Mouse (Mus musculus) G1E (cell line): ENCODE data around the gene Tas2r123. TPM values are rescaled to one million over a fixed set of nuclear protein-coding genes. Genes with fewer than 3 reads are reported as not detected.

Experiments used
- ATAC-seq: 2 replicates; pipeline ENCODE4 v1.8.0; 2016; ENCODE audit warnings: mild to moderate bottlenecking; ENCODE audit not compliant: insufficient number of reproducible peaks, poor library complexity, low FRiP score, severe bottlenecking; ENCODE audit errors: extremely low read depth
- DNase-seq: peaks from one replicate; pipeline ENCODE4 v3.0.0; 2012; ENCODE audit warnings: low spot score
- H3K27me3 ChIP-seq: 2 replicates; pipeline ENCODE4 v1.6.1; 2012; ENCODE audit warnings: mild to moderate bottlenecking, low read length, inconsistent platforms; ENCODE audit not compliant: insufficient read depth
- H3K36me3 ChIP-seq: replicated peaks from 2 replicates; pipeline ENCODE3; 2012; ENCODE audit warnings: mild to moderate bottlenecking, inconsistent platforms
- H3K4me1 ChIP-seq: 2 replicates; pipeline ENCODE4 v1.6.1; 2012; ENCODE audit warnings: low read depth, low read length, inconsistent platforms, mixed read lengths; ENCODE audit not compliant: insufficient read depth
- H3K4me3 ChIP-seq: 2 replicates; pipeline ENCODE4 v1.5.1; 2012; ENCODE audit warnings: low read depth, mild to moderate bottlenecking, inconsistent platforms, low read length, moderate library complexity, mixed read lengths
- H3K9me3 ChIP-seq: replicated peaks from 2 replicates; pipeline ENCODE4 v1.6.1; 2012; ENCODE audit warnings: inconsistent platforms
- CTCF ChIP-seq: IDR thresholded peaks from 2 replicates; pipeline ENCODE4 v1.5.1; 2012; ENCODE audit warnings: low read depth, low read length, inconsistent platforms, mixed read lengths
- GATA1 ChIP-seq: IDR thresholded peaks from 2 replicates; pipeline ENCODE4 v1.6.1; 2012; ENCODE audit warnings: borderline replicate concordance, low read length, inconsistent platforms, mixed read lengths
- GATA2 ChIP-seq: IDR thresholded peaks from 2 replicates; pipeline ENCODE4 v1.6.1; 2012; ENCODE audit warnings: low read depth, low read length, inconsistent platforms, borderline replicate concordance
- POLR2AphosphoS5 ChIP-seq: IDR thresholded peaks from 2 replicates; pipeline ENCODE4 v1.6.1; 2012; ENCODE audit warnings: low read depth, low read length, inconsistent platforms; ENCODE audit not compliant: insufficient replicate concordance
- TAL1 ChIP-seq: conservative IDR thresholded peaks from 2 replicates; pipeline ENCODE4 v1.6.1; 2012; ENCODE audit warnings: low read depth, low read length, inconsistent platforms, mixed read lengths
- polyA plus RNA-seq: library from polyadenylated mRNA; stranded (reverse); fragments of >175 nt; gene quantifications from 2 replicates; pipeline ENCODE4 v1.2.3, GENCODE M21; 2012
- total RNA-seq, 2 experiments: library from RNA; stranded (forward) in 1 of 2; stranded (reverse) in 1 of 2; fragments of 200-1000 nt in 1 of 2; fragments of >200 nt in 1 of 2; fragmentation: Nextera tagmentation in 1 of 2; gene quantifications; 2 replicates each; pipeline ENCODE4 v1.2.3; 2014 to 2017

Gene Tas2r123
- total RNA-seq (2014; fragmentation: Nextera tagmentation), result not detected in 2 replicates
- 0.16 and 0.23 TPM in 2 replicates for total RNA-seq (2017)
- polyA plus RNA-seq, result not detected in 2 replicates

GRCm38 (mm10) chr6:132846842-132847241 lies at the start of gene Tas2r123:
Gene Tas2r123 (plus strand): TSS chr6:132847142.
- Histone ChIP-seq H3K36me3 (no peaks in the 10 kb centered on the region), H3K27me3 (no peaks in the 10 kb centered on the region), H3K4me1 (no peaks in the 10 kb centered on the region), H3K4me3 (no peak within 1 kb of the TSS), H3K9me3 (no peaks in the 10 kb centered on the region)
- no peak for DNase-seq
- TF ChIP-seq CTCF (no peak), GATA1 (no peak)
- ATAC-seq, result no peak

DNA sequence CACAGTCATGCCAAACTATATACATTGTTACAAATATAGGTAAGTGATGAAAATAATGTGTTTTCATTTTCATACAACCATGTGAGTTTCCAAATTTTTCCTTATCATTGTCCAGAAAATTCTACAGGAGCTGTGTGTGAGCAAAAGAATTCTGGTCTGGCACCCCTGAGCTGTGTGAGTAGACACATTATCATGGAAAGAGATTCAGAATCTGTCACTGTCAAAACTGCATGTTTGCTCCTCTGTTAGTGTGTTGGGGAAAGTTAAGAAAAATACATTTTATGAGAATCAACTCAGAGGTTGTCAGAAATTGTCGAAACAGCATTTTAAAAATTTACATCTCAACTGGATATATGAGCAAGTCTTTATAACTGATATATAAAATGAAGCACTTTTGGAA lies 44.4 kb upstream of the Tas2r123 start, which contains the start of gene Tas2r117:
Gene Tas2r117 (plus strand): TSS at position 301 of the 400 bp plus-strand sequence.
- ATAC-seq, result no peak
- no peaks in the 10 kb centered on the region for H3K27me3 ChIP-seq
- 0 out of 2 replicates have a peak, but pooled peaks cover under 1% of the 10 kb centered on the region for H3K9me3 ChIP-seq
- H3K36me3 ChIP-seq, result no peaks in the 10 kb centered on the region
- no peak for DNase-seq
- TF ChIP-seq POLR2AphosphoS5 (no peak), CTCF (no peak), GATA1 (no peak)
- H3K4me3 ChIP-seq, result no peak within 1 kb of the TSS
- H3K4me1 ChIP-seq, result no peaks in the 10 kb centered on the region

DNA sequence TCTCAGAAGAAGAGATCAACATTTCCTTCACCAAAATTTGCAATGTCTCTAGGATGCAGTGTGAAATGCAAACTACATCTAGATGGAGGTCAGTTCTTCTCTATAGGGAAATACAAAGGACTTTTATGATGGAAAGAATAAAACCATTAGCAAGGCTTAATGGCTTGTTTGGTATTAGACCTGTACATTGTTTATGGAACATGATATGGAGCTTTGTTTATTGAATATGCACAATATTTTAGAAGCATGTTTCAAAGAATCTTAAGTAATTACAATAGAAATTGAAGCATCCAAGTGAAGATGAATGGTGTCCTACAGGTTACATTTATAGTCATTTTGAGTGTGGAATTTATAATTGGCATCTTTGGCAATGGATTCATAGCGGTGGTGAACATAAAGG lies 8.2 kb downstream of the Tas2r123 start, which contains the start of gene Tas2r116:
Gene Tas2r116 (plus strand): TSS at position 301 of the 400 bp plus-strand sequence.
- H3K9me3 ChIP-seq, result no peaks in the 10 kb centered on the region; the same call in 1 of the 2 replicates
- no peaks in the 10 kb centered on the region for H3K4me1 ChIP-seq
- H3K4me3 ChIP-seq, result no peak within 1 kb of the TSS
- no peak for DNase-seq
- TF ChIP-seq CTCF (no peak), GATA1 (no peak), TAL1 (no peak), POLR2AphosphoS5 (no peak), GATA2 (no peak)
- ATAC-seq, result no peak
- H3K27me3 ChIP-seq, result no peaks in the 10 kb centered on the region
- H3K36me3 ChIP-seq, result no peaks in the 10 kb centered on the region

DNA sequence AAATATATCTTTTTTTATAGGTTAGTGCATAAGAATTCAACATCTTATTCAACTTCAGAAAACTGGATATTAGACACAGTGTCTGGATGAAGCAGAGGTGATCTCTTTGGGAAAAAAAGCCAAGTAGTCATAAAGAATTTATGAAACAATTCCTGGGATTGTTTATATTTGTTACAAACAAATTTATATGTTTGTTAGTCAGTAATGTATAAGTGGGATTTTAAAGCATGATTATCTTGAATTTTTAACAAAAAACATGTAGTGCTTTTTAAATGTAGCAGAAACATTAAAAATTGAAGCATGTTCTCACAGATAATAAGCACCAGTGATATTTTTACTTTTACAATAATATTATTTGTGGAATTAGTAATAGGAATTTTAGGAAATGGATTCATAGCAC lies 20.8 kb downstream of the Tas2r123 start, which contains the start of gene Tas2r110:
Gene Tas2r110 (plus strand): TSS at position 301 of the 400 bp plus-strand sequence.
- TF ChIP-seq GATA1, result no peak
- TF ChIP-seq GATA2, result no peak
- no peak for TF ChIP-seq TAL1
- no peak for TF ChIP-seq POLR2AphosphoS5
- TF ChIP-seq CTCF, result no peak
- no peak for DNase-seq
- H3K27me3 ChIP-seq, result no peaks in the 10 kb centered on the region
- H3K4me1 ChIP-seq, result no peaks in the 10 kb centered on the region
- H3K9me3 ChIP-seq, result no peaks in the 10 kb centered on the region
- no peak for ATAC-seq
- no peaks in the 10 kb centered on the region for H3K36me3 ChIP-seq
- no peak within 1 kb of the TSS for H3K4me3 ChIP-seq

- H3K4me3 ChIP-seq, result no peak within 1 kb of the TSS
- DNase-seq, result no peak
- ATAC-seq, result no peak
- H3K36me3 ChIP-seq, result no peaks in the 10 kb centered on the region
- TF ChIP-seq GATA1, result no peak
- TF ChIP-seq POLR2AphosphoS5, result no peak
- no peak for TF ChIP-seq TAL1
- no peak for TF ChIP-seq GATA2
- TF ChIP-seq CTCF, result no peak
- no peaks in the 10 kb centered on the region for H3K4me1 ChIP-seq
- H3K27me3 ChIP-seq, result no peaks in the 10 kb centered on the region
- no peaks in the 10 kb centered on the region for H3K9me3 ChIP-seq
Measured at GRCm38 (mm10) chr6:132892711-132893110, 45.8 kb downstream of the Tas2r123 start, which contains the start of gene Tas2r113. Gene Tas2r113 (plus strand): TSS chr6:132893011.

Other genes with a start within 250 kb of the Tas2r123 start
- not detected in 2 replicates for gene A630073D07Rik, start 195.6 kb upstream of the Tas2r123 start, total RNA-seq (2014; fragmentation: Nextera tagmentation)
- 0.16 TPM in 1 of 2 replicates, not detected in the other for gene A630073D07Rik, start 195.6 kb upstream of the Tas2r123 start, total RNA-seq (2017)
- not detected in 2 replicates for gene A630073D07Rik, start 195.6 kb upstream of the Tas2r123 start, polyA plus RNA-seq
- not detected in 2 replicates for gene Tas2r120, start 190.2 kb upstream of the Tas2r123 start, total RNA-seq (2014; fragmentation: Nextera tagmentation)
- 0.12 TPM in 1 of 2 replicates, not detected in the other for gene Tas2r120, start 190.2 kb upstream of the Tas2r123 start, total RNA-seq (2017)
- not detected in 2 replicates for gene Tas2r120, start 190.2 kb upstream of the Tas2r123 start, polyA plus RNA-seq
- gene Tas2r121, start 146.1 kb upstream of the Tas2r123 start, total RNA-seq (2014; fragmentation: Nextera tagmentation), result not detected in 2 replicates
- not detected in 2 replicates for gene Tas2r121, start 146.1 kb upstream of the Tas2r123 start, total RNA-seq (2017)
- not detected in 2 replicates for gene Tas2r121, start 146.1 kb upstream of the Tas2r123 start, polyA plus RNA-seq
- gene Tas2r122, start 135.2 kb upstream of the Tas2r123 start, total RNA-seq (2014; fragmentation: Nextera tagmentation), result not detected in 2 replicates
- not detected in 2 replicates for gene Tas2r122, start 135.2 kb upstream of the Tas2r123 start, total RNA-seq (2017)
- gene Tas2r122, start 135.2 kb upstream of the Tas2r123 start, polyA plus RNA-seq, result not detected in 2 replicates
- gene Tas2r115, start 109.1 kb upstream of the Tas2r123 start, total RNA-seq (2014; fragmentation: Nextera tagmentation), result not detected in 2 replicates
- not detected in 2 replicates for gene Tas2r115, start 109.1 kb upstream of the Tas2r123 start, total RNA-seq (2017)
- gene Tas2r115, start 109.1 kb upstream of the Tas2r123 start, polyA plus RNA-seq, result not detected in 2 replicates
- not detected in 2 replicates for gene Tas2r124, start 92.4 kb upstream of the Tas2r123 start, total RNA-seq (2014; fragmentation: Nextera tagmentation)
- gene Tas2r124, start 92.4 kb upstream of the Tas2r123 start, total RNA-seq (2017), result 0.16 TPM in 1 of 2 replicates, not detected in the other
- not detected in 2 replicates for gene Tas2r124, start 92.4 kb upstream of the Tas2r123 start, polyA plus RNA-seq
- gene Tas2r102, start 85.0 kb upstream of the Tas2r123 start, total RNA-seq (2014; fragmentation: Nextera tagmentation), result not detected in 2 replicates
- not detected in 2 replicates for gene Tas2r102, start 85.0 kb upstream of the Tas2r123 start, total RNA-seq (2017)
- not detected in 2 replicates for gene Tas2r102, start 85.0 kb upstream of the Tas2r123 start, polyA plus RNA-seq
- gene Tas2r136, start 69.0 kb upstream of the Tas2r123 start, total RNA-seq (2014; fragmentation: Nextera tagmentation), result not detected in 2 replicates
- 0.11 TPM in 1 of 2 replicates, not detected in the other for gene Tas2r136, start 69.0 kb upstream of the Tas2r123 start, total RNA-seq (2017)
- gene Tas2r136, start 69.0 kb upstream of the Tas2r123 start, polyA plus RNA-seq, result not detected in 2 replicates
- gene Tas2r117, start 44.3 kb upstream of the Tas2r123 start, total RNA-seq (2014; fragmentation: Nextera tagmentation), result not detected in 2 replicates
- gene Tas2r117, start 44.3 kb upstream of the Tas2r123 start, total RNA-seq (2017), result not detected in 2 replicates
- gene Tas2r117, start 44.3 kb upstream of the Tas2r123 start, polyA plus RNA-seq, result not detected in 2 replicates
- not detected in 2 replicates for gene Tas2r116, start 8.3 kb downstream of the Tas2r123 start, total RNA-seq (2014; fragmentation: Nextera tagmentation)
- 0.16 TPM in 1 of 2 replicates, not detected in the other for gene Tas2r116, start 8.3 kb downstream of the Tas2r123 start, total RNA-seq (2017)
- gene Tas2r116, start 8.3 kb downstream of the Tas2r123 start, polyA plus RNA-seq, result not detected in 2 replicates
- gene Tas2r110, start 20.9 kb downstream of the Tas2r123 start, total RNA-seq (2014; fragmentation: Nextera tagmentation), result not detected in 2 replicates
- 0.33 TPM in 1 of 2 replicates, not detected in the other for gene Tas2r110, start 20.9 kb downstream of the Tas2r123 start, total RNA-seq (2017)
- not detected in 2 replicates for gene Tas2r110, start 20.9 kb downstream of the Tas2r123 start, polyA plus RNA-seq
- not detected in 2 replicates for gene Tas2r113, start 45.9 kb downstream of the Tas2r123 start, total RNA-seq (2014; fragmentation: Nextera tagmentation)
- 0.11 TPM in 1 of 2 replicates, not detected in the other for gene Tas2r113, start 45.9 kb downstream of the Tas2r123 start, total RNA-seq (2017)
- gene Tas2r113, start 45.9 kb downstream of the Tas2r123 start, polyA plus RNA-seq, result not detected in 2 replicates
- gene Tas2r125, start 62.5 kb downstream of the Tas2r123 start, total RNA-seq (2014; fragmentation: Nextera tagmentation), result not detected in 2 replicates
- gene Tas2r125, start 62.5 kb downstream of the Tas2r123 start, total RNA-seq (2017), result not detected in 2 replicates
- not detected in 2 replicates for gene Tas2r125, start 62.5 kb downstream of the Tas2r123 start, polyA plus RNA-seq
- not detected in 2 replicates for gene Tas2r129, start 104.0 kb downstream of the Tas2r123 start, total RNA-seq (2014; fragmentation: Nextera tagmentation)
- gene Tas2r129, start 104.0 kb downstream of the Tas2r123 start, total RNA-seq (2017), result 0.11 TPM in 1 of 2 replicates, not detected in the other
- not detected in 2 replicates for gene Tas2r129, start 104.0 kb downstream of the Tas2r123 start, polyA plus RNA-seq
- not detected in 2 replicates for gene Tas2r131, start 110.8 kb downstream of the Tas2r123 start, total RNA-seq (2014; fragmentation: Nextera tagmentation)
- gene Tas2r131, start 110.8 kb downstream of the Tas2r123 start, total RNA-seq (2017), result not detected in 2 replicates
- not detected in 2 replicates for gene Tas2r131, start 110.8 kb downstream of the Tas2r123 start, polyA plus RNA-seq
- gene Tas2r109, start 133.8 kb downstream of the Tas2r123 start, total RNA-seq (2014; fragmentation: Nextera tagmentation), result not detected in 2 replicates
- 0.11 TPM in 1 of 2 replicates, not detected in the other for gene Tas2r109, start 133.8 kb downstream of the Tas2r123 start, total RNA-seq (2017)
- gene Tas2r109, start 133.8 kb downstream of the Tas2r123 start, polyA plus RNA-seq, result not detected in 2 replicates
- gene Tas2r103, start 190.0 kb downstream of the Tas2r123 start, total RNA-seq (2014; fragmentation: Nextera tagmentation), result not detected in 2 replicates
- gene Tas2r103, start 190.0 kb downstream of the Tas2r123 start, total RNA-seq (2017), result not detected in 2 replicates
- gene Tas2r103, start 190.0 kb downstream of the Tas2r123 start, polyA plus RNA-seq, result not detected in 2 replicates
- not detected in 2 replicates for gene Tas2r140, start 208.7 kb downstream of the Tas2r123 start, total RNA-seq (2014; fragmentation: Nextera tagmentation)
- gene Tas2r140, start 208.7 kb downstream of the Tas2r123 start, total RNA-seq (2017), result not detected in 2 replicates
- gene Tas2r140, start 208.7 kb downstream of the Tas2r123 start, polyA plus RNA-seq, result not detected in 2 replicates